Mouse (Mus musculus) kidney, adult 2 months (tissue): ENCODE results near the gene Sytl2. TPM values are rescaled to one million over a fixed set of nuclear protein-coding genes. Genes with fewer than 3 reads are reported as not detected.

Experiments used
- DNase-seq: peaks from one replicate; pipeline ENCODE4 v3.0.0; 2021
- H3K27ac ChIP-seq: fragments of 200-500 bp; 2 replicates; pipeline ENCODE4 v1.5.1; 2012; ENCODE audit warnings: low read depth, low read length, control low read depth, inconsistent platforms; ENCODE audit not compliant: insufficient read depth
- H3K27me3 ChIP-seq: fragments of 200-500 bp; replicated peaks from 2 replicates; pipeline ENCODE4 v1.6.1; 2012; ENCODE audit warnings: mild to moderate bottlenecking, moderate library complexity, low read length, inconsistent platforms; ENCODE audit not compliant: control insufficient read depth, insufficient read depth
- H3K36me3 ChIP-seq: fragments of 200-500 bp; 2 replicates; pipeline ENCODE4 v1.6.1; 2012; ENCODE audit warnings: mild to moderate bottlenecking, moderate library complexity, low read length, inconsistent platforms; ENCODE audit not compliant: control insufficient read depth, insufficient read depth
- H3K4me1 ChIP-seq: fragments of 200-500 bp; 2 replicates; pipeline ENCODE4 v1.6.1; 2011; ENCODE audit warnings: low read length; ENCODE audit not compliant: control insufficient read depth, insufficient read depth
- H3K4me3 ChIP-seq: fragments of 200-500 bp; 2 replicates; pipeline ENCODE4 v1.5.1; 2011; ENCODE audit warnings: mild to moderate bottlenecking, low read depth, low read length, control low read depth; ENCODE audit not compliant: insufficient read depth
- CTCF ChIP-seq: fragments of 200-500 bp; conservative IDR thresholded peaks from 2 replicates; pipeline ENCODE4 v1.5.1; 2011; ENCODE audit warnings: low read depth, mild to moderate bottlenecking, control low read depth, low read length, moderate library complexity, mixed read lengths; ENCODE audit not compliant: insufficient read depth, insufficient read length
- POLR2A ChIP-seq: fragments of 200-500 bp; IDR thresholded peaks from one replicate; pipeline ENCODE4 v1.6.1; 2011; ENCODE audit warnings: low read depth, low read length, control low read depth
- WGBS: fragments of 180-500 bp; shearing (Covaris S2); methylation state at CpG from one replicate; pipeline ENCODE4 v1.1.7; 2018; 5-methylcytosine and 5-hydroxymethylcytosine counted together
- polyA plus RNA-seq: library from polyadenylated mRNA; depleted of rRNA; stranded (reverse); fragments of >200 nt; gene quantifications from 2 replicates; pipeline ENCODE4 v1.2.3, GENCODE M21; 2012

The Sytl2 gene
- polyA plus RNA-seq, 1 experiment = 9.0 TPM

GRCm38 (mm10) chr7:90312151-90312883, 10.3 kb downstream of the Sytl2 start:
- no peak overlapping the region for H3K27ac ChIP-seq
- H3K36me3 ChIP-seq = no peaks in the 10 kb centered on the region
- H3K4me3 ChIP-seq = no peak overlapping the region
- H3K27me3 ChIP-seq = no peaks in the 10 kb centered on the region
- no peak for TF ChIP-seq POLR2A
- TF ChIP-seq CTCF = no peak
- no peak for DNase-seq
- 19% methylated on average over 7 of the region's 7 CpGs for WGBS
- H3K4me1 ChIP-seq = peaks cover 7% of the 10 kb centered on the region

- DNase-seq = no peak
- no peak overlapping the region for H3K4me3 ChIP-seq
- TF ChIP-seq POLR2A (no peak), CTCF (no peak)
- no peaks in the 10 kb centered on the region for H3K36me3 ChIP-seq
- WGBS = 83% methylated on average over 3 of the region's 3 CpGs
- H3K4me1 ChIP-seq = peaks cover 5% of the 10 kb centered on the region; the same call in 1 of the 2 replicates
- H3K27ac ChIP-seq = no peak overlapping the region
- no peaks in the 10 kb centered on the region for H3K27me3 ChIP-seq
Observed at GRCm38 (mm10) chr7:90313421-90313820, 11.4 kb downstream of the Sytl2 start.

GRCm38 (mm10) chr7:90316823-90317222, 14.8 kb downstream of the Sytl2 start:
- no peak overlapping the region for H3K4me3 ChIP-seq
- DNase-seq = no peak
- TF ChIP-seq CTCF = no peak
- TF ChIP-seq POLR2A = no peak
- no peaks in the 10 kb centered on the region for H3K36me3 ChIP-seq
- 95% methylated on average over 2 of the region's 2 CpGs for WGBS
- H3K4me1 ChIP-seq = peaks cover 7% of the 10 kb centered on the region
- H3K27me3 ChIP-seq = no peaks in the 10 kb centered on the region
- no peak overlapping the region for H3K27ac ChIP-seq

- Histone ChIP-seq H3K4me1 (peaks cover 2% of the 10 kb centered on the region; the same call in 1 of the 2 replicates), H3K27ac (no peak overlapping the region), H3K27me3 (no peaks in the 10 kb centered on the region), H3K4me3 (no peak overlapping the region), H3K36me3 (no peaks in the 10 kb centered on the region)
- TF ChIP-seq CTCF (no peak), POLR2A (no peak)
- no peak for DNase-seq
- WGBS = 97% methylated on average over 1 of the region's 1 CpGs
Observed at GRCm38 (mm10) chr7:90319446-90319845, 17.4 kb downstream of the Sytl2 start.

GRCm38 (mm10) chr7:90320124-90320523, 18.1 kb downstream of the Sytl2 start:
- Histone ChIP-seq H3K27ac (no peak overlapping the region), H3K27me3 (no peaks in the 10 kb centered on the region), H3K4me1 (peaks cover 2% of the 10 kb centered on the region; the same call in 1 of the 2 replicates), H3K4me3 (no peak overlapping the region), H3K36me3 (no peaks in the 10 kb centered on the region)
- TF ChIP-seq POLR2A (no peak), CTCF (no peak)
- no peak for DNase-seq
- 77% methylated on average over 5 of the region's 5 CpGs for WGBS

- Histone ChIP-seq H3K4me3 (no peak overlapping the region), H3K27me3 (no peaks in the 10 kb centered on the region), H3K27ac (no peak overlapping the region), H3K4me1 (no peaks in the 10 kb centered on the region), H3K36me3 (no peaks in the 10 kb centered on the region)
- WGBS = 97% methylated on average over 4 of the region's 4 CpGs
- DNase-seq = no peak
- TF ChIP-seq POLR2A = no peak
- TF ChIP-seq CTCF = no peak
Observed at GRCm38 (mm10) chr7:90325166-90325565, 23.1 kb downstream of the Sytl2 start.

- Histone ChIP-seq H3K27ac (no peak overlapping the region), H3K4me1 (peaks cover 3% of the 10 kb centered on the region; the same call in 1 of the 2 replicates), H3K36me3 (no peaks in the 10 kb centered on the region), H3K4me3 (no peak overlapping the region), H3K27me3 (no peaks in the 10 kb centered on the region)
- WGBS = 69% methylated on average over 1 of the region's 1 CpGs
- TF ChIP-seq POLR2A = no peak
- no peak for TF ChIP-seq CTCF
- DNase-seq = no peak
Observed at GRCm38 (mm10) chr7:90330200-90330599, 28.1 kb downstream of the Sytl2 start.
